Mouse (Mus musculus) 416B (cell line): ENCODE results near the gene Gm10837.

ENCODE experiments used
- DNase-seq: peaks from one replicate; pipeline ENCODE4 v3.0.0; 2011; ENCODE audit warnings: low read depth

The Gm10837 gene

GRCm38 (mm10) chr14:122535986-122536385 lies 45.6 kb downstream of the Gm10837 start:
- no peak for DNase-seq
